Mouse (Mus musculus) urinary bladder, postnatal 10 days (tissue): ENCODE data around the gene Tmem19.
"Not testable (repeated sequence)": the region's sequence is repeated elsewhere in the genome, so short reads cannot be mapped to it uniquely, and the experiment has no call there.

Source experiments
- DNase-seq: peaks from one replicate; pipeline ENCODE4 v3.0.0; 2022; ENCODE audit warnings: low spot score

Tmem19 gene

DNA sequence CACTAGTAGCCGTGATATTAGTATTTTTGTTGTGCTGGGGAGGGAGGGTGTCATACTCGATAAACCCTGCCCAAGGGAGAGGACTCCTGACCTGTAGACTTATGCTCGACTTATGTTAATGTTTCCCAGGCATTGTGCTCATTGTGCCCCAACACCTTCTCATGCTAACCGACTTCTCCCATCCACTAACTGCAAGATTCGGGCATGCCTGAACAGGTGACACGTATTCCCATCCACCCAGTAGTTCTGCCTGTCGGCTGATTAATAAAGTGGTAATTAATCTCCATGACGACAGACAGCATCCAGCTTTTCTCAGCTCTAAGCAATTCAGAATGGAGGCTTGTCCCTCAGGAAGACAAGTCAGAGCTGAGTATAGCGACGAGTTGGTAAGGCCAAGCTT is 13.3 kb downstream of the Tmem19 start:
- no peak for DNase-seq

DNA sequence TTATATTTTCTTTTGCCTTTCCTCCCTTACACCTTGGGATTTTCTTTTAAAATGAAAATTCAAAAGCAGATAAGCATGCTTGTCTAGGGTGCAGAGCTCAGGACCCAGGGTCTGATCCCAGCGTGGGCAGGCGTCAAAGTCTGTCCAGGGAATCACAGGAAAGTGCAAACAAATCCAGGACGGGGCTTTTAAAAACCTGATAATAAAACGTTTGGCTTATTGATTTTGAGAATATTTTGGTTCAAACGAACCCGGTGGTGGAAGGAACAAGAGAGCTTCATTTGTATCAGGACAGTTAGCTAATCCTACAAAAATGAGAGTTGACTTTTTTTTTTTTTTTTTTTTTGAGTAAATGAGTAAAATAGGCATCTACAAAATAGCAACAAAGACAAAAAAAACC is 14.2 kb downstream of the Tmem19 start:
- no peak for DNase-seq

DNA sequence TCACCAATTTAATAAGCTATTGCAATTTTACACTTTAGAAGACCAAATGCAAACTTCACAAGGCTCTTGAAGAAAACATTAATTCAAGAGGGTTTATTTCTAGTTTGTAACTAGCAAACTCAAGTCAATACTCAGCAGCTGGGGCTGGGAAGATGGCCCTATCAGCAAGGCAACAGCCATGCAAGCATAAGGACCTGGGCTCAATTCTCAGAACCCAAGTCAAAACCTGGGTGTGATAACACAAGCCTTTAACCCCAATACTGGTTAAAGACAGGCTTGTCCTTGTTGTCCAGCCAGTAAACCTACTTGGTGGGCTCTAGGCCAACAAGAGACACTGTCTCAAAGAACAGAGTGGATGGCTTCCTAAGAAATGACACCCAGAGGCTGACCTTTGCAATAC is 15.9 kb downstream of the Tmem19 start:
- no peak for DNase-seq

DNA sequence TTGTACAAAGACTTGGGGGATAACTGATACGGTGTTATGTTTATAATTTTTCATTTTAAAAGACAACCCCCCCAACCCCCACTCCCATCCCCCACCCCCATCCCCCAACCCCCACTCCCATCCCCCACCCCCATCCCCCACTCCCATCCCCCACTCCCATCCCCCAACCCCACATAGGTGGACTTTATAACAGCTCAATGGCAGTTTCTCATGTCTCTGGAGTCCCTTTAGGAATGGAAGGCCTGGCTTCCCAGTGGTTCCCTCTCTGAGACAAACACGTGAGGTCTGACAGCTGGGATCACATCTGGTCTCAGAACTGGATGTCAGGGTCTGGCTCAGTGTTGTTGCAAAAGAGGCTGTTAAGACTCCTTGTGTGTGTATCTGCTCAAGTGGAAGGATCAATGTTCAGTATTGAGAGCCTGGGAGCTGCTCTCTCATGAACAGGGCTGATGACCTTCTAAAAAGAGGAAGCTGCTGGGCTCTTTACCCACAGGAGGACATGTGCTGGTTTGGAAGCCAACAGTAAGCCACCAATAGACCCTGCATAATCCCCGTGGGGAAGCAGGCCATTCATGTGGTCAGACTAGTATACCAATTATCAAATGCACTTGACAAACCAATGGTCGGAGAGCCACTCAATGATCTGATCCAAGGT is 19.4 kb downstream of the Tmem19 start:
- DNase-seq, result no peak

DNA sequence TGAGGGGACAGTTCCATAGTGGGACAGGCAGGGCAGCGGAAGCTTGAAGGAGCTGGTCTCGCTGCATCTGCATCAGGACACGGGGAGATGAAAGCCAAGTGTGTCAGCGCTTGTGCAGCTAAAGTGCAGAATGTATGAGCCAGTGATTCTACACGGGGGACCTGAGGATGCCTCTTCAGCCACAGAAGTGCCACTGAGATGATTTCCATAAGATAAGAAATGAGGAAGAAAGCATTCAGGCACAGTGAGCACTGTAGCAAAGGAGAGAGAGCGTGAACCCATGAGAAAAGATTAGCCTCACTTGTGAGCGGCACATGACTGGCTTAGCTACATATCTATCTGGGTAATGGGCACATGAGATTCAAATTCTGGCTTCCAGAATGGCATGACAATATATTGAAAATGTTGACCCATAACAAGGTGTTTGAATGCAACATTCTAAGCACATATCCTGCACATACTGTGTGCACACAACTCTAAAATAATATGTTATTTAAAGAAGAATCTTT is 22.4 kb downstream of the Tmem19 start:
- no peak for DNase-seq

DNA sequence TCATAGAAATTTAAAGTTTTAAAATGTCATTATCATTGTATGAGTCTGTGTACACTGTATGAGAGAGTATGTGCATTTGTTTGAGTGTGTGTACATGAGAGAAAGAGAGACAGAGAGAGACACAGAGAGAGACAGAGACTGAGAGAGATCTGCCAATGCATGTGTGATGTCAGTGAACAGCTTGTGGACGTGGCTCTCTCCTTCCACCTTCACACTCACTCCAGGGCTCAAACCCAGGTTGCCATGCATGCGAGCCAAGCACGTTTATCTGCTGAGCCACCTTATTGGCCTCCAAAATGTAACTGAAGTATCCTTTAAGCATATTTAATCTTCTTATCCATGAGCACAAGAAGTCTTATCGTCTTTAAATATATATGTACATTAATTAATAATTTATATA is 25.4 kb downstream of the Tmem19 start:
- no peak for DNase-seq

DNA sequence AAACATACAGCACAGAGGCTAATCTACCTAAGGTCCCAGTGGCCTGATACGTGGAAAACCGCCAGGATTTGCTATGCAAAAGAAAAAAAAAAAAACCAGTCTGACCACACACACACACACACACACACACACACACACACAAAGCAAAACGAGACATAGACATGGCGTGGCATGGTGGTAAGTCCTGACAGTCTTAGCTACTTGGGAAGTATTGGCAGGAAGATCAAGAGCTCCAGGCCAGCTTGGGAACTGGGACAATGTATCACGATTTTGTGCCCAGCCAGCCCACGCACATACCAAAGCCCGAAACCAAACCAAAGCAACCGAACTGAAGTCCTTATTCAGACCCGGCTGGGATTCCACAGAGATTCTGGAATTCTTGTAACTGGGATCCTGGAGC is 28.8 kb downstream of the Tmem19 start:
- DNase-seq, result no peak

DNA sequence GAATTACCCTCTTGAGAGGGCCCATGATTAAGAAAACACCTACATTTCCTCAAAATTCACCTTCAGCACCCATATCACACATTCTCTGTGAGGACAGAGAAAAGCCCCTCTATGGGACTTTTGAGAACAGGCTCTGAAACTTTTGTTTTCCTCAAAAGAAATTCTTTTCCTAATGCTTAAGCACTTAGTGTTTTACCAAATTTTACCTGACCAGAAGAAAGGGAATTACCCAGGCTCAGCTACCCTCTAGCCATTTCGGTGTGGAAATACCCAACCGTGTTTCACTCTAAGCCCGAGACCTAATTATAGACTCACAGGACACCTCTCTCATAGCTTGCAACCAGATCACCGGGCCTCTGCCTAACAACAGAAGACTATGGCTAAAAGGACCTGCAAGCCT is 29.3 kb downstream of the Tmem19 start:
- DNase-seq, result no peak

DNA sequence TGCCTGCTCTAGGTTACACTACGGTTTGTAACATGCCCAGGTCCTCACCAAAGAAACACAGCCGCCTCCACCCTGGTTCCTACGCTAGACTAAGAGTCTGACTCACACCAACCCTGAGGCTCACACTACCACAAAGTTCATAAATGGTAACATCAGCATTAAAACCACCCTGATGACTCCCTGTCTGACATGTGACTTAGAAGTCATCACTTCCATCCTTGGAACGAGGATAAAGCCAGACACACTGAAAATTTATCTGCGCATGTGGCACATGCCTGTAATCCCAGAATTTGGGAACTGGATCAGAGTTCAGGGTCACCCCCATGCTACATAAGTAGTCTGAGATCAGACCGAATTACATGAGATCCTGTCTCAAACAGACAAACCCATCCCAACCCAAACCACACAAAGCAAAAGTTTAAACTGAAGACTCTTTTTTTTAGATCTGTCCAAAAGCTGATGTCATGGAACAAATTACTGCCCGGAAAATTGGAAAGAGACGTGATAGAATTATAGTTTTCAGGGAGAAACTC is 29.8 kb downstream of the Tmem19 start:
- no peak for DNase-seq

DNA sequence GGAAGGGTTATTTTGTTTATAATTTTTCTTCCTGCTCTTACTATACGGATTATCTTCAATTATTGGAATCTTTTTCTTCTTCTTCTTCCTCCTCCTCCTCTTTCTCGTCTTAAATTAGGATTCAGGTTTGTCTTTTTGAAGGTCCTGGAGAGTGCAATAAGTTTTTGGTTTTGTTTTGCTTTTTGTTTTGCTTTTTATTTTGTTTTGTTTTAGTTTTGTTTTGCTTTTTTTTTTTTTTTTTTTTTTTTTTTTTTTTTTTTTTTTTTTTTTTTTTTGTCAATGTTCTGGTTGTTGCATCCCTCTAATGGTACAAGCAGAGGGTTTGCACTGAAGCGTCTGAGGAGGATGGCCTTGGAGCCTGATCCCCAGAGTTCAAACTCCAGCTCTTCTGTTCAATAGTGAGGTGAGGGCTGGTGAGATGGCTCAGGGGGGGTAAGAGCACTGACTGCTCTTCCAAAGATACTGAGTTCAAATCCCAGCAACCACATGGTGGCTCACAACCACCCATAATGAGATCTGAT is 33.2 kb downstream of the Tmem19 start:
- no peak for DNase-seq

DNA sequence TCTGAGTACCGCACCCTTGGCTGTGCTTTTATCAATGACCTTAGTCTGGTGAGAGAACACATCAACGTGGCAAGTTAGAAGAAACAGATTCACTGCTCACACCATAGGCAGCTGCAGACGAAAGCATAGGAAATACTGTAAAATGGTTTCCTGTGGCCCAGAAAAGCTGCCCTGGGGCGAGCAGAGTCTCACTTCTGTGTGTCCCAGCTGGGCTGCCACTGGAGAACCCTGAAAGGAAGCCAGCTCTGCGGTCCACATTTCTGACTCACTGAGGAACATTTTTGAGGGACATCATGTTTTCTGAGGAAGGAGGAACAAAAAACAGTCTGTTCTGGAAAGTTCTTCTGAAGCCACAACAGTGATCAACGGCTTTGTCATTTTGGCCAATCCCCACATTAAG is 33.8 kb downstream of the Tmem19 start:
- no peak for DNase-seq

DNA sequence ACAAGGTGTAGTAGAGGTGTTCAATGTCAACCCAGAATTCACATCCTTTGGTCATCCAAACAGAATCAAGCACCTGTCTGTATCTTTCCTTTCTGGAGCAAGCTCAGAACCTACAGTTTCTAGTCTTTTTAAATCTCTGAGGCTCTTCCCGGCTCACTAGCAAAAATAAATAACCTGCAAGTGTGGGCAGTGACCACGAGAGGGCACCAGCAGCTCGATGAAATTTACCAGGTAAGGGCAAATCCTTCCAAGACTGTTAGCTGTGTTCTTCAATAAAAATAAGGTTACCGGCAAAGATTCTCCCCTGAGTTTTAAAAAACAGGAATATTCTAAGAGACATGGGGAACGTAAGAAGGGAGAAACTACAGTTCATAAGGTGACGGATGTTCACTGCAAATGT is 39.0 kb downstream of the Tmem19 start:
- DNase-seq, result no peak

DNA sequence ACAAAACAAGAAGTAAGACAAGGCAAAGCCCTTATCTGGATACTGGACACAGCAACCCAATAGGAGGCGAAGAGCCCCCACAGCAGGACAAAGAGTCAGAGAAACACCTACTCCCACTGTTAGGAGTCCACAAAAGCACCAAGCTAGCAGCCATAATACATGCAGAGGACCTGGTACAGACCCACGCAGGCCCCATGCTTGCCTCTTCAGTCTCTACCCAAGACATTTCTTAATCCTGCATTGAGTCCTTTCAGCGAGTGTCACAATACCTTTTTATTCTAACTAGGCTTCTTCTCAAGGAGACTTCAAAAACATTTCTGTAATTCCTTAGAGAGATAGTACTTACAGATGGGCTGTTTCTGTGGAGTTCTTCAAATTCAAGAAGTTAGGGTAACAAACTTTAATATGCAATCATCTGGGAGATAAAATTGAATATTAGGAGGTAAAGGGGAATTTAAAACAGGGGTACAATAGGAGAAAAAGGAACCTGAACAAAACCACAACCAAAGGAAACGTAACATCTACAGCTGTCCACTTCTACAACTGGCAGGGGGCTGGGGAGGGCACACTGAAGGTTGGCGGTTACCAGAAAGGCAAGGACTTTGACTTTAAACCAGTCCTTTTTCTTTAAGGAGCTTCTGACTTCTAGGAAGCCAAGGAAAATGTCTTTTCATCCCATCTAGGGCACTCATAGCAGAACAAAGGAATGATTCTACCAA is 40.8 kb downstream of the Tmem19 start:
- no peak for DNase-seq

DNA sequence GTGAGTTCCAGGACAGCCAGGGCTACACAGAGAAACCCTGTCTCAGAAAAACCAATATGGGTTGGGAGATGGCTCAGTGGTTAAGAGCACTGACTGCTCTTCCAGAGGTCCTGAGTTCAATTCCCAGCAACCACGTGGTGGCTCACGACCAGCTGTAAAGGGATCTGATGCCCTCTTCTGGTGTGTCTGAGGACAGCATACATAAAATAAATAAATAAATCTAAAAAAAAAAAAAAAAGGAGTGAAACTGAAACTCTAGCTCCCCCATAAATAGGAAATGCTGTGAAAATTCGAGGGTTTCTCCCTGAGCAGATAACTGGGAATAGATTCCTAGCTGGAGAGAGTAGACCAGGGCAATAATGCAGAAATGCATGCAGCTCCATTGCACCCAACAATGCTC is 43.9 kb downstream of the Tmem19 start:
- not testable (repeated sequence) for DNase-seq

DNA sequence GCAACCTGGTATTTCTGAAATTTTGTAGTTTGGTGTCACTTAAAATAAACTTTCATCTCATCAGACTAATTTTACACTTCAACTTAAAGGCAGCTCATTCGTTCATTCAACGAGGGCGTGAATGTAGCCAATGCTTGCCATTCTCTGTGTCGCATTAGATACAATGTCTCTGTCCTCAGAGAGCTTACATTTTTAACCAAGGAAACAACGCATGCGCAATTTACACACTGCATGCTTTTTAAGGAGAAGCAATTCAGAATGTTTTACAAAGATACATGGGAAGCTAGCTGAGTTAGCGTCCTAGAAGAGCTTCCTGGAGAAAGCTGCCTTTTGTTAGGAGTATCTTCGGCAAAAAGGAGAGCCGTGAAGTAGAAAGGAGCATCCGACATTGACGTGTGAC is 46.0 kb downstream of the Tmem19 start:
- no peak for DNase-seq

DNA sequence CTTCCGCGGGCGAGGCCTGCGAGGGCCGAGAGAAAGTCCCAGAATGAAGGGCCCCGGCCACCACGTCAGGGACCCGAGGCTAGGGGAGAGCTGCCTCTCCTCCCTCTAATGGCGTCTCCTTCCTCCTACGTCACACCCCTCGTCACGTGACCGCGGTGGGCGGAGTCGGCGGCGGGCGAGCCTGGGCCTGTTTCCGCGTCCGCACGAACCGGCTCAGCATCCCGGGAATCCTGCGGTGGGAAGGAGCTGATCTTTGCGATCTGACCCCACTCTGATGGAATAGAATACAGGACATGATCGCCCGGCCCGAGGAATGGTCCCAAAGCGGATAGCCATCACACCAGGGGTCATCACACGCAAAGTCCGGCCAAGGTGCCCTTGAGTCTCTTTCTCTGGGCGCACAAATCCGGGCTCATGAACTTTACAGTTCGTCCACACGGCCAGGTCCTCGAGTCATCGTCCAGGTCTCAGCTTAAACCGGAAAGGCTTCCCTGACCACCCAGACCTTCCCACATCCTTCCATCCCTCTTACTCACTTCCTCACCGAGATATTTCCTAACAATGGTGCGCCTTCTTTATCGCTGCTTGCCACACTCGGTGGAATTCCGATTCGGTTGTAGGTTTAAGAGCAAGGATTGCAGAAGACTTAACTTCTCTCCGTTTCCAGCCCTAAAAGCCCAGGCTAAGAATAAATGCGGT is 46.7 kb downstream of the Tmem19 start, which contains the start of gene Rab21:
Gene Rab21, minus strand, starts transcription at position 122 of the 699 bp plus-strand sequence.
- peak; percentile 96 for DNase-seq

DNA sequence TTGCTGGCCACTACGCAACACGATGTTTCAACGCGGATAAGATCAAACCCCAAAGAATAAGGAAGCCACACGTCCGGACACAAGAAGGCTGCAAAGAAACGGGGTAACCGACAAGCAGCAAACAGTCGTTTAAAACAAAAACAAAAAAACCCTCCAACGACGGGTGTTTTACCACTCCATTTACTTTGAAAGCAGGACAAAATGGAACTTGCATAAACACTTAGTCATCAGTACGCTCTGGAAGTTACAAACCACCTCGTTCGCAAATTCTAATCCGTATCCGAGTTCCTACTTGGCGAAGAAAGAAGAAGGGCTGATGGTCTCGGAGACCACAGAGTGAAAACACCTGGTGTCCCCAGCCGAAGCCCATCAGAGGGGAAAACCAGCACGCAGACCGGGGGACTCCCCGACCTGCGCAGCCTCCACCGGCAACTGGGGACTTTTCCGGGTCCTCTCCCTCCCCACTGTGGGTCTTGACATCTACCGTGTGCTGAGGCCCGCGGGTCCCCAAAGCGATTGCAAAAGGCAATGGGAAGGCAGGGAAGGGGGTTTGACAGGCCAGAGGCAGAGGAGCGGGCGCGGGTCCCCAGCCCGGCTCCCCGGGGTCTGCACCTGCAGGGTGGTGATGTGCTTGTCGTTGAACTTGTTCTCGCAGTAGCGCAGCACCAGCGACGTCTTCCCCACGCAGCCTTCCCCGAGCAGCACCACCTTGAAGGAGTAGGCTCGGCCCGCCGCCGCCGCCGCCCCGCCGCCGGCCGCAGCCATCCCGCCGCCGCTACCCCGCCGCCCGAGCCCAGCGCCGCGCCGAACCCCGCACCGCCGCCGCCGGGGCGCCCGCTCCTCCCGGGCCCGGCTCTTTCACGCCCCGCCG is 47.5 kb downstream of the Tmem19 start:
- no peak for DNase-seq

DNA sequence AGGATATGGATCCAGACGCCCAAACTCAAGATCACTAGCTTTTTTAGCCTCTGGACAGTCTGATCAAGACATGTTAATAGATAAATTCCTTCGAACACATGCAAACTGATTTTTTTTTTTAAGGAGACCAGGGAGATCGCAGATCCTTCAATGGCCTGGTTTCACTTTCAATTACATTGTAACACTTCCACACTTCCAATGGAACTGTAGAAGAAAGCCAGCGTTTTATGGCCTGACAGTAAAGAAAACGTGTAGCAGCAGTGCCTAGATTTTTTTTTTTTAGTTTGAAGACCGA is 48.1 kb downstream of the Tmem19 start:
- DNase-seq, result no peak

DNA sequence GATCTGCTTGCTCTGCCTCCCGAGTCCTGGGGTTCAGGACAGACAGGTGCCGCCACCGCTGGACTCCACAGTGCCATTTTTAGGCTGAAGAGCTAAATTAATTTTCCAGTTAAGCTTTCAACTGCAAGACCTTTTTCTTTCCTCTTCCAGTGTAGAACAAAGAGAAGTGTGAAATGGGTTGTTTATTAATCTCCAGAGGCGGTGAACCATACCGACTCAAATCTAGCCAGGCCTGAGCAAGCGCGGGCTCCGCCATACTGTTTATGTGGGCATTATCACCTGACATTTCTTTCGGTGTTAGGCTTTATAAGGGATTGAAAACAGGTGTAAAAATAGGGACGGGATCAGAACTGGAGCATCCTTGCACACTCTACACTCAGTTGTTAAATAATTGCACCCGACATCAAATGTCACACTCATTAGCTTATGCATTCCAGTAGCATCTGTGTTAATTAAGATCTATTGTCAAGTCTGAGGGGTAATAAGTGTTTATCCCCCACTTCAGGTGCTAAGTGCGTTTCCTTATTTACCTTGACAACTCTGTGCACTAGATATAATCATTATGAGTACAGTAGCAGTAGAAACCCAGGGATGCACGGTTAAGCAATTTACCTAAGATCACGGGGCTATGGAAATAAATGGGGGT is 48.5 kb downstream of the Tmem19 start:
- DNase-seq, result no peak

DNA sequence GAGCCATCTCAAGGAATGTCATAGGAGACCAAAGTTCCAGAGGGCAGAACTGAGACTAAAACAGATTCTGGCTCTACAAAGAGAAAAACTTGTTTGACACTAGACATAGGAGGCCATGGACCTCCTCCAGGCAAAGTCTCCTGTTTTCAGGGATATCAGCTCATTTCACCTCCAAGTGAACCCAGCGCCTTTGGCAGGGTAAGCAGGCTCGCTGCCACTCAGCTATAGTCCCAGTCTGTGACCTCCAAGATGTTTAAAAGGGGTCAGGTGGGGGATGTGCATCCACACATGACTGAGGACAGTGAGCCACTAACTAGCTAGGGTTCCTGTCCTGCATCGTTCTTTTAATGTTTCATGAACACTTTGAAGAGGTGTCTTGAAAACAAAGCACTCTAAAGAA is 49.6 kb downstream of the Tmem19 start:
- no peak for DNase-seq

DNA sequence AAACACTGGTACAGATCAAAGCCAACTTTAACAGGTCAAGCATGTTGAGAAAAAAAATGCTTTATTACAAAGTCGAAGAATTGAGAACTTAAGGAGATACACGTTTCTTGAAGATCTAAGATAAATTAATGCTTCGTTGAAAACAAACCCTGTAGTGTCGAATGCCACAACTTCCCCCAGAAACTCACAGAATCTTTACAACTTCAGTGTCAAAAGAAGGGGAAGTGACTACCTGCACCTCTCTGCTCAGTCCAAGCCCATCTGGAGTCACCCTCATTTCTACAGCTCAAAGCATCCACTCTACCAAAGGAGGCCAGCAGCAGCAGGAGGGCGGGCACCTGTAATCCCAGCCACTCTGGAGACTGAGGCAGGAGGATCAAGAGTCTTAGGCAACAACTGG is 50.1 kb downstream of the Tmem19 start:
- no peak for DNase-seq
